Mouse (Mus musculus) G1E (cell line): ENCODE data around the gene Recql. TPM values are rescaled to one million over a fixed set of nuclear protein-coding genes. Genes with fewer than 3 reads are reported as not detected.
"Not testable (repeated sequence)": the region's sequence is repeated elsewhere in the genome, so short reads cannot be mapped to it uniquely, and the experiment has no call there.

ENCODE experiments used
- ATAC-seq: 2 replicates; pipeline ENCODE4 v1.8.0; 2016; ENCODE audit warnings: mild to moderate bottlenecking; ENCODE audit not compliant: insufficient number of reproducible peaks, poor library complexity, low FRiP score, severe bottlenecking; ENCODE audit errors: extremely low read depth
- DNase-seq: peaks from one replicate; pipeline ENCODE4 v3.0.0; 2012; ENCODE audit warnings: low spot score
- H3K27me3 ChIP-seq: 2 replicates; pipeline ENCODE4 v1.6.1; 2012; ENCODE audit warnings: mild to moderate bottlenecking, low read length, inconsistent platforms; ENCODE audit not compliant: insufficient read depth
- H3K36me3 ChIP-seq: replicated peaks from 2 replicates; pipeline ENCODE3; 2012; ENCODE audit warnings: mild to moderate bottlenecking, inconsistent platforms
- H3K4me1 ChIP-seq: 2 replicates; pipeline ENCODE4 v1.6.1; 2012; ENCODE audit warnings: low read depth, low read length, inconsistent platforms, mixed read lengths; ENCODE audit not compliant: insufficient read depth
- H3K4me3 ChIP-seq: 2 replicates; pipeline ENCODE4 v1.5.1; 2012; ENCODE audit warnings: low read depth, mild to moderate bottlenecking, inconsistent platforms, low read length, moderate library complexity, mixed read lengths
- H3K9me3 ChIP-seq: replicated peaks from 2 replicates; pipeline ENCODE4 v1.6.1; 2012; ENCODE audit warnings: inconsistent platforms
- CTCF ChIP-seq: IDR thresholded peaks from 2 replicates; pipeline ENCODE4 v1.5.1; 2012; ENCODE audit warnings: low read depth, low read length, inconsistent platforms, mixed read lengths
- GATA1 ChIP-seq: IDR thresholded peaks from 2 replicates; pipeline ENCODE4 v1.6.1; 2012; ENCODE audit warnings: borderline replicate concordance, low read length, inconsistent platforms, mixed read lengths
- GATA2 ChIP-seq: IDR thresholded peaks from 2 replicates; pipeline ENCODE4 v1.6.1; 2012; ENCODE audit warnings: low read depth, low read length, inconsistent platforms, borderline replicate concordance
- POLR2AphosphoS5 ChIP-seq: IDR thresholded peaks from 2 replicates; pipeline ENCODE4 v1.6.1; 2012; ENCODE audit warnings: low read depth, low read length, inconsistent platforms; ENCODE audit not compliant: insufficient replicate concordance
- TAL1 ChIP-seq: conservative IDR thresholded peaks from 2 replicates; pipeline ENCODE4 v1.6.1; 2012; ENCODE audit warnings: low read depth, low read length, inconsistent platforms, mixed read lengths
- polyA plus RNA-seq: library from polyadenylated mRNA; stranded (reverse); fragments of >175 nt; gene quantifications from 2 replicates; pipeline ENCODE4 v1.2.3, GENCODE M21; 2012
- total RNA-seq, 2 experiments: library from RNA; stranded (forward) in 1 of 2; stranded (reverse) in 1 of 2; fragments of 200-1000 nt in 1 of 2; fragments of >200 nt in 1 of 2; fragmentation: Nextera tagmentation in 1 of 2; gene quantifications; 2 replicates each; pipeline ENCODE4 v1.2.3; 2014 to 2017

Gene Recql
- total and polyA plus RNA-seq, 3 experiments, result 1.5 to 52.1 (median 50.5) TPM

- Histone ChIP-seq H3K4me1 (no peaks in the 10 kb centered on the region), H3K27me3 (no peaks in the 10 kb centered on the region), H3K36me3 (peaks cover 86% of the 10 kb centered on the region), H3K9me3 (no peaks in the 10 kb centered on the region), H3K4me3 (no peak overlapping the region)
- ATAC-seq, result no peak
- no peak for TF ChIP-seq POLR2AphosphoS5
- no peak for TF ChIP-seq GATA1
- no peak for TF ChIP-seq GATA2
- TF ChIP-seq TAL1, result no peak
- TF ChIP-seq CTCF, result no peak
- DNase-seq, result no peak
These were observed 29.8 kb downstream of the Recql start for GRCm38 (mm10) chr6:142357106-142357505.

DNA sequence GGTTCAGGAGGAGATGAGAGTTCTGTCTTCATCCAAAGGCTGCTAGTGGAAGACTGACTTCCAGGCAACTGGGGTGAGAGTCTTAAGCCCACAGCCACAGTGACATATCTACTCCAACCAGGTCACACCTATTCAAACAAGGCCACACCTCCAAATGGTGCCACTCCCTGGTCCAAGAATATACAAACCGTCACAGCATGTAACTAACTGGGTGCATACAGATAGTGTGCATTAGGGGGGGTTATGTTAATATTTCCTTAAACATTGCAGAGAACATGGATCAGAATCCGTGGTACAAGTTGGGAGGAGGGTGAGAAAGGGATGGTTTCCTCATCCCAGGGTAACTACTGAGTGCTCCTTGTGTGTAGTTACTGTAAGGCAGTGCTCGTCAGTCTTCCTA, 34.8 kb downstream of the Recql start:
- ATAC-seq, H3K4me1 ChIP-seq, H3K27me3 ChIP-seq, H3K9me3 ChIP-seq, DNase-seq, H3K4me3 ChIP-seq: not testable (repeated sequence)
- H3K36me3 ChIP-seq, result peaks cover 80% of the 10 kb centered on the region

DNA sequence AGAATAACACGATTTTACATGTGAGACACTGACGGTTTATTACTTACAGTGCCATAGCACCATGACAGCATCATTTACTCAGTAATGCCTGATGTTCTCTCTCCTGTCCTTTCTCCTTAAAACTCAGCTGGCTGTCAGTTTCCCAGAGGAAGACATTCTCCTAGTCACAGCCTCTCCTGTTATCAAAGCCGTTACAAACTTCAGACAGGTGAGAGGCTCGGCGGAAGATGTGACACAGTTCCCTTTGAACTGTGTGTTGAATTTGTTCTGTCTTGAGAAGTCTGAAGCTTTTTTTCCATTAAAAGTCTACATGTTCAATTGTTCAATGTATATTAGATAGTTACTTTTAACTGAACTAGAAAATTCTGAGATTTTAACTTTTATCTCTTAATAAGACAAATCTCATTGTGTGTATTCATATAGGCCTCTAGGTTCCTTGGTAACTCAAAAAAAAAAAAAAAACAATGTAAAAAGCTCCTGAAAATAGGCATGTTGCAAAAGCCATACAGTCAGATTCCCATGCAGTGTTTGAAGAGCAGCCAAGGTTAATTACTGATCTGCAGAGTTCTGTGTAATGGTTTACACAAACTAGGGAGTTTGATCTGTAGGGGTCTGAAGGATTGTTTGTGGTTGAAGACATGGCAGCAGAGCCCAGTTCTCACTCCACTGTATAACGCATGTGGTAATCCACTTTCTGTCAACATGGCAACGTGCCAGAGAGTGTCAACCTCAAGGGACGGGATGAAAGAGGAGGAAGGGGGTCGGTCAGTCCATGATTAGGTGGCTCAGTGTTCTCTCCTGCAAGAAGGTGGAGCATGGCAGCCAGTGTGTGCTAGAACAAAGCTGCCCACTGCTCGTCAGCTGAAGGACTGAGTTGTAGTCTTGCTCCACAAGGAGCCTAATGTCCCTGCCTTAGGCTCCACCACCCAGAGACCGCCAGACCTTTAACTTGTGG, 39.2 kb downstream of the Recql start:
- H3K27me3 ChIP-seq, result no peaks in the 10 kb centered on the region
- no peaks in the 10 kb centered on the region for H3K9me3 ChIP-seq
- DNase-seq (no peak), ATAC-seq (no peak)
- peaks cover 48% of the 10 kb centered on the region for H3K36me3 ChIP-seq
- H3K4me1 ChIP-seq, result peaks cover 21% of the 10 kb centered on the region
- TF ChIP-seq CTCF (no peak), GATA2 (no peak), GATA1 (no peak), TAL1 (no peak), POLR2AphosphoS5 (no peak)
- no peak overlapping the region for H3K4me3 ChIP-seq

DNA sequence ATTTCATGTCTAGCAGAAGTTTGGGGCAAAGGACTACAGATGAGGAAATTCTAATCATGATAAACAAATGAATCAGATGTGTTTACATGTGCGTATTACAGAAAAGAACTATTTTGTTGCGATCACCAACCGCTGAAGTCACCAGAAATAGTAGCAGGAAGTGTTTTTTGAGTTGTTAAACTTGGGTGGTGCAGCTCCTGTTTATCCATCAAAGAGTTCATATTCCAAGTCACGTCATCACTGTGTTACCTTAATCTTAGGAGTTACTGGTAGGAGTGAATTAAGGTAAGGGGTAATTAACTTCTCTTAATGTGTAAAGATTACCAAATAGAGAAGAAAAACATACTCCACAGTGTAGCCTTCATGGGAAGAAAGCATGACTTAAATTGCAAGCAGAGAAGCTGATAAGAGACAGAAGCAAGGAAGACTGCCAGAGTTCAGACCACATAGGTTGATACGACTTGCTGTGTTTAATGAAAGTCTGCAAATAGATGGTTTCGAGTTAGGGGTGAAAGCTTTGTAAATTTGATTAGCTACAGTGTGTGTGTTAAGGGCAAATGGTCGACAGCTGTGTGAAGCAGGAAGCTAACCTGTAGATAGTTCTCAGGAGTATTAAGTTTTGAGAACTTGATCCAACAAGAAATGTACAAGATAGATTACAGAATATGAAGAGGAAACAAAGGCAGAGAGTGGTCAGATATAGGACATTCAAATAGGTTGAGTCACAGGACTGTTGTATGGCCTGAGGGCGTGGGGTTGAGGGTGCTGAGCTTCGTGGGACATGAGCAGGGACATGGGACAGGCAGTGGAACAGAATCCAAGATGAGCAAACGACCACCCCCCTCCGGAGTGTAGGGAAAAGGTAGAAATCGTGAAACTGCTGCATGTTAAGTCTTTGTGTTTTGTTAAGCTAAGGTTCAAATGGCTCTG, 40.4 kb downstream of the Recql start:
- Histone ChIP-seq H3K36me3 (peaks cover 37% of the 10 kb centered on the region), H3K9me3 (no peaks in the 10 kb centered on the region), H3K4me3 (peak overlapping the region; percentile 83), H3K4me1 (peaks cover 21% of the 10 kb centered on the region), H3K27me3 (no peaks in the 10 kb centered on the region)
- DNase-seq (no peak), ATAC-seq (peak; percentile 30; the same call in 1 of the 2 replicates)
- TF ChIP-seq CTCF, result no peak

DNA sequence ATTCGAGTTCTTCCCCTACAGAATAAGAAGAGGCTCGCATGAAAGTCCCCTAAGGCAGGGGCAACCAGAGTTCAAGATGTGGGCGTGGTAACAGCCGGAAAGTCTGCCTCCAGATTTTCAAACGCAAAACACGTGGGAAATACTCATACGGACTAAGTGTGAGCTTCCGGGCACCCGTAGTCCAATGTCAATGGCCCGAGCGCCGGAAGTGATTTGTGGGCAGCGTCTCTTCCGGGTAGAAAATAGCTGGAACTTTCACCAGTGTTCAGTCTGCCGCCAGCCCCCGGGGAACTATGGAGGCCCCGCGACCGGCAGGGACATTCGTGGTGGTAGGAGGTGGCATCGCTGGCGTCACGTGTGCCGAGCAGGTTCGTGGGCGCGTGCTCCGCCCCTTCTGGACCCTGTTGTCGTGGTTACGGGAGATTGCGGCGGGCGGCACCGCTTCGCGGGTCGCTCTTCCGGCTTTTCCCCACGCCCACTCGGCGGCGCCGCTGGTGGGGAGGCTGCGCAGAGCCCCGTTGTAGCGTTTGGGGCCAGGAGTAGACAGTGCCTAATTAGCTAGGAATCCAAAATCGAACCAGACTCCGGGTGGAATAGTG, 41.3 kb downstream of the Recql start, which contains the start of gene Pyroxd1:
Gene Pyroxd1 (plus strand): TSS at position 215 of the 599 bp plus-strand sequence.
- Histone ChIP-seq H3K36me3 (peaks cover 29% of the 10 kb centered on the region), H3K4me1 (peaks cover 21% of the 10 kb centered on the region), H3K4me3 (peak within 1 kb of the TSS; percentile 83), H3K9me3 (no peaks in the 10 kb centered on the region), H3K27me3 (no peaks in the 10 kb centered on the region)
- DNase-seq (peak; percentile 74), ATAC-seq (peak; percentile 81)
- no peak for TF ChIP-seq GATA2
- TF ChIP-seq CTCF, result no peak
- TF ChIP-seq TAL1, result no peak
- TF ChIP-seq POLR2AphosphoS5, result no peak
- TF ChIP-seq GATA1, result no peak

DNA sequence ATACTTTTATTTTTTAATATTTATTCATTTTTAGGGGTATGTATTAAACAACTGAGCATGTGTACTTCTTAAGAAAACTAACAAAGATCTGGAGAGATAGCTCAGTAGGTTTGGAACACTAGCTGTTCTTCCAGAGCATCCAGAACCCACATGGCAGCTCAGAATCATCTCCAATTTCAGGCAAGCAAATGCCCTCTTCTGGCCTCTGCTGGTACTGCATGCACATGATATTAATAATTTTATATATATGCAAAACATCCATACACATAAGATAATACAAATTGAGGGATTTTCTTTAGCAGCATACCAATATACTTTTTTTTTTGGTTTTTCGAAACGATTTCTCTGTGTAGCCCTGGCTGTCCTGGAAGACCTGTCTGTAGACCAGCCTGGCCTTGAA, 43.3 kb downstream of the Recql start:
- Histone ChIP-seq H3K4me3 (no peak overlapping the region), H3K27me3 (no peaks in the 10 kb centered on the region), H3K36me3 (peaks cover 11% of the 10 kb centered on the region), H3K4me1 (peaks cover 21% of the 10 kb centered on the region), H3K9me3 (no peaks in the 10 kb centered on the region)
- no peak for DNase-seq
- ATAC-seq, result peak; percentile 23; the same call in 1 of the 2 replicates
- TF ChIP-seq POLR2AphosphoS5, result no peak
- peak; percentile 23; the same call in 1 of the 2 replicates for TF ChIP-seq CTCF
